Mouse (Mus musculus) liver, postnatal 0 days (tissue): Measurements from ENCODE around the gene Zfp148.

Experiments used
- CTCF ChIP-seq: sonication (generic); IDR thresholded peaks from 2 replicates; pipeline ENCODE4 v1.5.1; 2016; ENCODE audit warnings: antibody characterized with exemption, low read depth
- EP300 ChIP-seq: IDR thresholded peaks from 2 replicates; pipeline ENCODE4 v1.6.1; 2016; ENCODE audit warnings: antibody characterized with exemption, low read depth, mild to moderate bottlenecking

DNA sequence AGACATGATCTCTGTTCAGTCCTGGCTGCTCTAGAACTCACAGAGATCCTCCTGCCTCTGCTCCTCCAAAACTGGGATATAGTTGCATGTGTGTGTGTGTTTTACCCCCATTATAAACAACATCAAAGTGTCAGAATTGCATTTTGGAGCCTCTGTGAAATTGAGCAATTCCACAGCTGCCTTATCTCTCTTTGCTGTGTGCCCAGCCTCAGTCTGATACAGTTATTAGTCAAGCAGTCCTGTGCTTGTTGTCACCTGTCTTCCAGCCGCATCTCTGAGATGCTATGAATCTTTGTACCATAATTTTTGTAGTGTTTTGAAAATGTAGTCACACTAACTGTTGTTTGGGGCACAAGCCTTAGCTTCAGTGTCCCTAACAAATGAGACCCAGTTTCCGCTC lies 73.2 kb downstream of the Zfp148 start:
- TF ChIP-seq CTCF (no peak), EP300 (no peak)
